Mouse (Mus musculus): Measurements from ENCODE around the gene Gss.
"Not testable (repeated sequence)": the region's sequence is repeated elsewhere in the genome, so short reads cannot be mapped to it uniquely, and the experiment has no call there.

Gss gene

GRCm38 (mm10) chr2:155573996-155574395 lies 18.6 kb downstream of the Gss start:
- DNase-seq (ENCODE audit: low spot score) = no peak

GRCm38 (mm10) chr2:155573001-155573400 lies 19.6 kb downstream of the Gss start:
- no peak for DNase-seq (ENCODE audit: low spot score)

GRCm38 (mm10) chr2:155569223-155569807 lies 23.3 kb downstream of the Gss start:
- no peak for DNase-seq (ENCODE audit: low spot score)

- DNase-seq (ENCODE audit: low spot score) = no peak
These were observed 24.9 kb downstream of the Gss start for GRCm38 (mm10) chr2:155567751-155568150.

GRCm38 (mm10) chr2:155562934-155563333 lies 29.7 kb downstream of the Gss start:
- no peak for DNase-seq (ENCODE audit: low spot score)

GRCm38 (mm10) chr2:155562209-155562608 lies 30.4 kb downstream of the Gss start:
- no peak for DNase-seq (ENCODE audit: low spot score)

- DNase-seq (ENCODE audit: low spot score) = no peak
These were observed 38.1 kb downstream of the Gss start for GRCm38 (mm10) chr2:155554426-155554985.

GRCm38 (mm10) chr2:155552949-155553354 lies 39.7 kb downstream of the Gss start:
- DNase-seq (ENCODE audit: low spot score) = peak; percentile 5

- DNase-seq (ENCODE audit: low spot score) = no peak
These were observed 40.3 kb downstream of the Gss start for GRCm38 (mm10) chr2:155552336-155552735.

GRCm38 (mm10) chr2:155546955-155547354 lies 45.7 kb downstream of the Gss start:
- DNase-seq (ENCODE audit: low spot score) = no peak

GRCm38 (mm10) chr2:155540822-155541458 lies 51.7 kb downstream of the Gss start:
- DNase-seq (ENCODE audit: low spot score) = no peak

GRCm38 (mm10) chr2:155539696-155540095 lies 52.9 kb downstream of the Gss start:
- no peak for DNase-seq (ENCODE audit: low spot score)

GRCm38 (mm10) chr2:155538463-155539057 lies 54.0 kb downstream of the Gss start:
- not testable (repeated sequence) for DNase-seq (ENCODE audit: low spot score)

- DNase-seq (ENCODE audit: low spot score) = no peak
These were observed 54.7 kb downstream of the Gss start for GRCm38 (mm10) chr2:155537761-155538462.

GRCm38 (mm10) chr2:155536292-155536691 lies 56.3 kb downstream of the Gss start:
- no peak for DNase-seq (ENCODE audit: low spot score)

- no peak for DNase-seq (ENCODE audit: low spot score)
These were observed 65.2 kb downstream of the Gss start for GRCm38 (mm10) chr2:155527367-155527766.

GRCm38 (mm10) chr2:155524378-155524777 lies 68.2 kb downstream of the Gss start:
- DNase-seq (ENCODE audit: low spot score) = no peak

GRCm38 (mm10) chr2:155523706-155524105 lies 68.9 kb downstream of the Gss start:
- no peak for DNase-seq (ENCODE audit: low spot score)

GRCm38 (mm10) chr2:155518531-155519270 lies 73.9 kb downstream of the Gss start:
- no peak for DNase-seq (ENCODE audit: low spot score)

GRCm38 (mm10) chr2:155517455-155518423 lies 74.9 kb downstream of the Gss start, which contains the start of the genes Acss2 and Ggt7:
Acss2 (plus strand) TSS chr2:155517948.
Ggt7 (minus strand) TSS chr2:155518237.
- DNase-seq (ENCODE audit: low spot score) = peak; percentile 98

GRCm38 (mm10) chr2:155515941-155516340 lies 76.7 kb downstream of the Gss start:
- DNase-seq (ENCODE audit: low spot score) = no peak

Data from spleen, adult 12 weeks (tissue).